Mouse (Mus musculus): ENCODE data around the gene Mta1. TPM values are rescaled to one million over a fixed set of nuclear protein-coding genes. Genes with fewer than 3 reads are reported as not detected.

Mta1 gene
- polyA plus RNA-seq, 1 experiment = 90.8 TPM

DNA sequence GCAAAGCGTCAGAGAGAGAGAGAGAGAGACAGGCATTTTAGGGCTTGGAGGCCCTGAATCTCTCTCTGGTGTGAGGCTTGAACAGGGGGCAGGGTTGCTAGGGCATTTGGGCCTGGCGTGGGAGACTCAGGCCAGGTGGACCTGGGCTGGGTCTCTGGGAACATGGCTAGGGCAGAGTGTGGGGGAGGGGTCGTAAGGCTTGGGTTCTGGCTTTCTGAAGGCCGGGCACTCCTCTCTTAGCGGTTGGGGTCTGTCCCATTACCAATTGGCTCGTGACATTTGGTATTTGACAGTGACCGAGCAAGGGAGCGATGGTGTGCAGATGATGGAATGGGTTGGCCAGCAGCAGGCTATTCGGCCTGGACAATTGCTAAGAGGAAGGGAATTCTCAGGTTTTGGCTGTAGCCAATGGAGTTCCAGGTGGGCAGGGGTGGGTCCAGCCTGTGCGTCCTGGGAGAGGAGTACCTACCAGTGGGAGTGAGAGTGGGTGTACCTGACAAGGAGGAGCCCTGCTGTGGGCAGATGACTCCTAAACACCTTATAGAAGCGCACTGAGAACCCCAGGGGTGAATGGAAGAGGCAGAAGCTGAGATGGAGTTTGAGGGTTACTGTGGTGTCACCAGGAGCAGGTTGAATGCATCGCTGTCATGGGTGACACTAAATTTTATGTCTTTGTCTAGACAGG lies 88.4 kb downstream of the Mta1 start:
- Histone ChIP-seq H3K79me2 (ENCODE audit: control insufficient read depth, insufficient read depth) (no peaks in the 10 kb centered on the region), H3K79me3 (ENCODE audit: low read depth) (no peaks in the 10 kb centered on the region), H3K36me3 (ENCODE audit: control insufficient read depth, insufficient read depth) (no peaks in the 10 kb centered on the region), H3K4me3 (ENCODE audit: insufficient read depth, poor library complexity, severe bottlenecking) (peak overlapping the region; percentile 11), H3K27me3 (ENCODE audit: control insufficient read depth, insufficient read depth, insufficient read length) (peaks cover 5% of the 10 kb centered on the region), H3ac (ENCODE audit: control insufficient read depth, insufficient read length, low read depth) (peak overlapping the region; percentile 26)
- TF ChIP-seq CEBPB (IDR thresholded peaks at IDR 0.05; ENCODE audit: low read depth) = no peak
- TF ChIP-seq CTCF (IDR thresholded peaks at IDR 0.05; ENCODE audit: control insufficient read depth, insufficient read depth, insufficient read length) = no peak
- TF ChIP-seq MAX (IDR thresholded peaks at IDR 0.05) = no peak
- TF ChIP-seq MYOG (IDR thresholded peaks at IDR 0.05; ENCODE audit: control insufficient read depth, extremely low read depth, insufficient read length) = no peak
- no peak for TF ChIP-seq MYOD1 (IDR thresholded peaks at IDR 0.05; ENCODE audit: control insufficient read depth, insufficient read length, low read depth)
- TF ChIP-seq USF1 (IDR thresholded peaks at IDR 0.05; ENCODE audit: low read depth) = no peak
- no peak for TF ChIP-seq FOSL1 (IDR thresholded peaks at IDR 0.05; ENCODE audit: insufficient read depth, low read length, poor library complexity, severe bottlenecking)

Small RNA genes within 50 kb of the gene (microRNA-seq; reads per million reads assigned to microRNA genes)
- not detected for gene Gm44471 (ENCODE audit: borderline microRNAs expressed)

Other genes with a start within 250 kb of the Mta1 start
- gene Gpr132, start 230.1 kb upstream of the Mta1 start, polyA plus RNA-seq (2012; fragmentation: generic; extraction: Trizol) = 0.06 TPM
- gene Jag2, start 168.5 kb upstream of the Mta1 start, polyA plus RNA-seq (2012; fragmentation: generic; extraction: Trizol) = 85.1 TPM
- 77.7 TPM for gene Nudt14, start 156.2 kb upstream of the Mta1 start, polyA plus RNA-seq (2012; fragmentation: generic; extraction: Trizol)
- 17.2 TPM for gene Btbd6, start 121.8 kb upstream of the Mta1 start, polyA plus RNA-seq (2012; fragmentation: generic; extraction: Trizol)
- gene Brf1, start 97.6 kb upstream of the Mta1 start, polyA plus RNA-seq (2012; fragmentation: generic; extraction: Trizol) = 27.2 TPM
- gene Pacs2, start 83.8 kb upstream of the Mta1 start, polyA plus RNA-seq (2012; fragmentation: generic; extraction: Trizol) = 48.8 TPM
- not detected for gene Tex22, start 23.8 kb upstream of the Mta1 start, polyA plus RNA-seq (2012; fragmentation: generic; extraction: Trizol)
- 775 TPM for gene Crip2, start 42.0 kb downstream of the Mta1 start, polyA plus RNA-seq (2012; fragmentation: generic; extraction: Trizol)
- 1,644 TPM for gene Crip1, start 48.0 kb downstream of the Mta1 start, polyA plus RNA-seq (2012; fragmentation: generic; extraction: Trizol)
- 23.8 TPM for gene Tedc1, start 58.1 kb downstream of the Mta1 start, polyA plus RNA-seq (2012; fragmentation: generic; extraction: Trizol)
- 6.3 TPM for gene Tmem121, start 87.7 kb downstream of the Mta1 start, polyA plus RNA-seq (2012; fragmentation: generic; extraction: Trizol)